Mouse (Mus musculus): Measurements from ENCODE around the gene Fbxl16. TPM values are rescaled to one million over a fixed set of nuclear protein-coding genes. Genes with fewer than 3 reads are reported as not detected.
"Not testable (repeated sequence)": the region's sequence is repeated elsewhere in the genome, so short reads cannot be mapped to it uniquely, and the experiment has no call there.

Fbxl16 gene
- polyA plus RNA-seq, 1 experiment from 2014 or later, result 52.4 TPM

DNA sequence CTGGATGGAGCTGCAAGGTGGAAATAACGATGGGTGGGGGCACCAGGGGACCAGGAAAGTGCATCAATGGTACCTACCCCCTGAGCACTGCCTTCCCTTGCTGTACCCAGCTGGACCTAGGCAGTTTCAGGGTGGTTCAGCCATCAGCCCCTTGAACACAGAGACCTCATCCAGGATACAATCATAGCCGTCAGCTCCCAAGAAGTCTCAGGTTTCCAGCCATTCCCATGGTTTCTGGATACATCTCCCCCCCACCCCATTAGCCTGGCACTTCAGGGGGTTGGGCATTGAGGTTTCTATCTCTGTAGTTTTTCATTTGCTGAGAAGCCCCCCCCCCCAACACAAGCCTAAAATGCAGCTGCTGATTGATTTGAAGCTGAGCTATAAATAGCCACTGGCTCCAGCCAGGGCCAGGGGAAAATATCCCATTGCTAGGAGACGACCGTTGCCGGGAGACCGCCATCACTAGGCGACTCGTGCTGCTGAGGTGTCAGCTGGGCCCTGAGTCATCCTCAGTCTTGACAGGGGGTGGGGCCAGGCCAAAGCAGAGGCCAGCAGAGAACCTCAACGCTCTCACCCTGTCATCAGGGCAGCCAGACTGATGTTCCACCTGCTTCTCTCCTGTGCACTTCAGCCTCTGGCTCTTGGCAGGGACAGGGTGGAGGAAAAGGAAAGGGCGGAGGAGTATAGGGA lies 5.9 kb upstream of the Fbxl16 start:
- ATAC-seq, result peak; percentile 93
- no peaks in the 10 kb centered on the region for H3K27me3 ChIP-seq (ENCODE audit: control insufficient read depth, insufficient read depth, low read depth, low read length)
- no peaks in the 10 kb centered on the region for H3K36me3 ChIP-seq (ENCODE audit: control insufficient read depth, insufficient read depth, low read length)
- peak overlapping the region; percentile 43 for H3K9ac ChIP-seq (ENCODE audit: low read depth, low read length)
- 4% methylated on average over 10 of the region's 10 CpGs for WGBS
- H3K9me3 ChIP-seq (replicated peaks; ENCODE audit: control insufficient read depth, low read length, poor library complexity, severe bottlenecking), result no peaks in the 10 kb centered on the region
- peak overlapping the region; percentile 94 for H3K27ac ChIP-seq (ENCODE audit: low read length)
- H3K4me1 ChIP-seq (ENCODE audit: control insufficient read depth, insufficient read depth, low read length), result peaks cover 25% of the 10 kb centered on the region
- peak overlapping the region; percentile 37 for H3K4me2 ChIP-seq (ENCODE audit: low read length)
- H3K4me3 ChIP-seq (ENCODE audit: low read depth, low read length), result no peak overlapping the region

DNA sequence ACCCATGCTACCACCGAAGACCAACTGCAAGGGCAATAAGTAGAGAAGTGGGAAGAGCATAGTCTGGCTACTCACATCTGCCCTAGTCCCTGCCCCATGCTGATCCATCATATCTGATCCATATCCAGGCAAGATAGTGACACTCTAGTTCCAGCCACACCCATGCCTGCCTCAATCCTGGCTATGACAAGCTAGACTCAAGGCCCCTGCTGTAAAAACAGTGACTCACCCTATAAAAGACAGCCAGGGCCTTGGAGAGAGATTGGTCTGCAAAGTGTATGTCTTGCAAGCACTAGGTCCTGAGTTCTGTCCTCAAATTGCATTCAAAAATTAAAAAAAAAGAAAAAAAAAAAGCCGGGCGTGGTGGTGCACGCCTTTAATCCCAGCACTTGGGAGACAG lies 2.4 kb upstream of the Fbxl16 start:
- no peak overlapping the region for H3K4me2 ChIP-seq (ENCODE audit: low read length)
- H3K4me1 ChIP-seq (ENCODE audit: control insufficient read depth, insufficient read depth, low read length), result peaks cover 41% of the 10 kb centered on the region
- H3K36me3 ChIP-seq (ENCODE audit: control insufficient read depth, insufficient read depth, low read length), result no peaks in the 10 kb centered on the region
- H3K4me3 ChIP-seq (ENCODE audit: low read depth, low read length), result no peak overlapping the region
- WGBS, result 89% methylated on average over 4 of the region's 4 CpGs
- H3K27ac ChIP-seq (ENCODE audit: low read length), result no peak overlapping the region
- H3K9ac ChIP-seq (ENCODE audit: low read depth, low read length), result no peak overlapping the region
- H3K27me3 ChIP-seq (ENCODE audit: control insufficient read depth, insufficient read depth, low read depth, low read length), result no peaks in the 10 kb centered on the region
- ATAC-seq, result no peak
- H3K9me3 ChIP-seq (replicated peaks; ENCODE audit: control insufficient read depth, low read length, poor library complexity, severe bottlenecking), result no peaks in the 10 kb centered on the region

DNA sequence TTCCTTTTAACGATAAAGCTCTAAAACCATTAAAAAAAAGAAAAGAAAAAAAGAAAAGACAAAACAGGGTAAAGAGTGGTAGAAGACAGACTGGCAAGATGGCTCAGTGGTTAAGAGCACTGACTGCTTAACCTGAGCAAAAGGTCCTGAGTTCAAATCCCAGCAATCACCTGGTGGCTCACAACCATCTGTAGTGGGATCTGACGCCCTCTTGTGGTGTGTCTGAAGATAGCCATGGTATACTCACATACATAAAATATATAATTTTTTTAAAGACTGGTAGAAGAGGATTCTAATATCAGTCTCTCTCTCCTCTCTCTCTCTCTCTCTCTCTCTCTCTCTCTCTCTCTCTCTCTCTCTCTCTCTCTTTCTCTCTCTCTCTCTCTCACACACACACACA lies 1.4 kb upstream of the Fbxl16 start:
- not testable (repeated sequence) for H3K36me3 ChIP-seq (ENCODE audit: control insufficient read depth, insufficient read depth, low read length); H3K27me3 ChIP-seq (ENCODE audit: control insufficient read depth, insufficient read depth, low read depth, low read length); H3K27ac ChIP-seq (ENCODE audit: low read length); H3K9me3 ChIP-seq (replicated peaks; ENCODE audit: control insufficient read depth, low read length, poor library complexity, severe bottlenecking); H3K4me2 ChIP-seq (ENCODE audit: low read length); H3K9ac ChIP-seq (ENCODE audit: low read depth, low read length); H3K4me3 ChIP-seq (ENCODE audit: low read depth, low read length); ATAC-seq
- peaks cover 40% of the 10 kb centered on the region for H3K4me1 ChIP-seq (ENCODE audit: control insufficient read depth, insufficient read depth, low read length)
- WGBS, result 44% methylated on average over 2 of the region's 2 CpGs

DNA sequence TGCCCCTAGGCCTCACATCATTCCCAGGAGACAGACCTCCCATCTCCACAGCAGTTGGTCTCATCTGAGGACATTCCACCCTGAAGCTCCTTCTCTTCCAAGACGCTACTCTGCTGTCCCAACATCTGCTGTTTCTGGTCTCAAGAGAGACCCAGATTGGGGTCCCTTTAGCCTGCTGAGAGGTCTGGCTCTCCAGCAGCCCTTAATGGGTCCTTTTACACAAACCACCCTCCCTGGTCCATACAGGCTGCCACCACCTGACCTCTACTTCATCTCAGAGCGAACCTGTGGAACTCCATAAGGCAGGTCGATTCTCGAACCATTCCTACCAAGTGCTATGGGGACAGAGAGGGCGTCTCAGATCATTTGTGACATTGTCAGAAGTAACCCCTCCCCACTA lies 857 bp upstream of the Fbxl16 start:
- Histone ChIP-seq H3K27ac (ENCODE audit: low read length) (peak overlapping the region; percentile 99), H3K27me3 (ENCODE audit: control insufficient read depth, insufficient read depth, low read depth, low read length) (no peaks in the 10 kb centered on the region), H3K4me1 (ENCODE audit: control insufficient read depth, insufficient read depth, low read length) (peaks cover 40% of the 10 kb centered on the region), H3K36me3 (ENCODE audit: control insufficient read depth, insufficient read depth, low read length) (no peaks in the 10 kb centered on the region), H3K4me3 (ENCODE audit: low read depth, low read length) (peak overlapping the region; percentile 93), H3K4me2 (ENCODE audit: low read length) (peak overlapping the region; percentile 100), H3K9me3 (replicated peaks; ENCODE audit: control insufficient read depth, low read length, poor library complexity, severe bottlenecking) (no peaks in the 10 kb centered on the region), H3K9ac (ENCODE audit: low read depth, low read length) (peak overlapping the region; percentile 98)
- ATAC-seq, result no peak
- WGBS, result 27% methylated on average over 5 of the region's 5 CpGs

DNA sequence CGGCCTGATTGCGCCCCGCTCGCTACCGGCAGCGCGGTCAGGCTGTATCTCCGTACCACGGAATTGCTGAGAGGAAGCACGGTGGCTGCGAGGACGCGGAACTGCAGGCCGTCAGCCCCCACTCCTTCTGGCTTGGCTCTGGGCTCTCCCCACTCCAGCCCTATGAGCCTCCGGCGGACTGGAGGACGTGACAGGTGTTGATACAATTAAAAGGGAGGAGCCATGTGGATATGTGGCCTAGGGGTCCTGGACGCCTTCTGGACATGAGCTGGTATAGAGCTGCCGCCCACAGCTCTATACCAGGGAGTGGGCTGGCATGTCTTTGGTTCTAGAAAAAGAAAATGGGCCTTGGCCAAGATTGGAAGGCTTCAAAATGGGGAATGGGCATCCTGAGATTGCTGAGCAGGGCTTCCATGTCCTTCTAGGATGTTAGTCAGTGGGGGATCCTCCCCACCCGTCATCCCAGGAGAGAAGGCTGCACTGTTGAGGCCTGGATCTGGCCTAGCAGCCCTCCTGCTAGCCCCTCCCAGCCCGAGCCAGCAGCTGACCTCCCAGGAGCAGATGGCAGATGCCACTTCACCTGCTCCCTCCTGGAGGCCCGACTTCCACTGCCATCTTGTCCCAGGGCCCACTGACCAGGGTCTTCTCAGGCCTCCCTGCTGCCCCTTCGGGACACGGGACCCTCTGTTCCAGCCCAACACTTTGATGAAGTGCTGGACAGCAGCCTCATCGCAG lies 888 bp downstream of the Fbxl16 start:
- Histone ChIP-seq H3K4me2 (ENCODE audit: low read length) (peak overlapping the region; percentile 100), H3K36me3 (ENCODE audit: control insufficient read depth, insufficient read depth, low read length) (no peaks in the 10 kb centered on the region), H3K27me3 (ENCODE audit: control insufficient read depth, insufficient read depth, low read depth, low read length) (no peaks in the 10 kb centered on the region), H3K9me3 (replicated peaks; ENCODE audit: control insufficient read depth, low read length, poor library complexity, severe bottlenecking) (no peaks in the 10 kb centered on the region), H3K27ac (ENCODE audit: low read length) (peak overlapping the region; percentile 99), H3K9ac (ENCODE audit: low read depth, low read length) (peak overlapping the region; percentile 98), H3K4me3 (ENCODE audit: low read depth, low read length) (peak overlapping the region; percentile 93), H3K4me1 (ENCODE audit: control insufficient read depth, insufficient read depth, low read length) (peaks cover 36% of the 10 kb centered on the region)
- peak; percentile 52 for ATAC-seq
- WGBS, result 2% methylated on average over 24 of the region's 25 CpGs

GRCm38 (mm10) chr17:25810890-25811289 lies 2.0 kb downstream of the Fbxl16 start:
- WGBS, result 74% methylated on average over 4 of the region's 4 CpGs
- peak overlapping the region; percentile 100 for H3K4me2 ChIP-seq (ENCODE audit: low read length)
- H3K9me3 ChIP-seq (replicated peaks; ENCODE audit: control insufficient read depth, low read length, poor library complexity, severe bottlenecking), result no peaks in the 10 kb centered on the region
- no peak overlapping the region for H3K27ac ChIP-seq (ENCODE audit: low read length)
- H3K36me3 ChIP-seq (ENCODE audit: control insufficient read depth, insufficient read depth, low read length), result no peaks in the 10 kb centered on the region
- no peak for ATAC-seq
- no peaks in the 10 kb centered on the region for H3K27me3 ChIP-seq (ENCODE audit: control insufficient read depth, insufficient read depth, low read depth, low read length)
- H3K4me1 ChIP-seq (ENCODE audit: control insufficient read depth, insufficient read depth, low read length), result peaks cover 36% of the 10 kb centered on the region
- H3K9ac ChIP-seq (ENCODE audit: low read depth, low read length), result peak overlapping the region; percentile 98; the same call in 1 of the 2 replicates
- peak overlapping the region; percentile 93; the same call in 1 of the 2 replicates for H3K4me3 ChIP-seq (ENCODE audit: low read depth, low read length)

GRCm38 (mm10) chr17:25813471-25813870 lies 4.6 kb downstream of the Fbxl16 start:
- H3K27me3 ChIP-seq (ENCODE audit: control insufficient read depth, insufficient read depth, low read depth, low read length), result peaks cover 8% of the 10 kb centered on the region
- peak overlapping the region; percentile 39 for H3K4me2 ChIP-seq (ENCODE audit: low read length)
- peak overlapping the region; percentile 13; the same call in 1 of the 2 replicates for H3K4me3 ChIP-seq (ENCODE audit: low read depth, low read length)
- H3K27ac ChIP-seq (ENCODE audit: low read length), result no peak overlapping the region
- peaks cover 15% of the 10 kb centered on the region for H3K36me3 ChIP-seq (ENCODE audit: control insufficient read depth, insufficient read depth, low read length)
- no peak for ATAC-seq
- peak overlapping the region; percentile 63 for H3K9ac ChIP-seq (ENCODE audit: low read depth, low read length)
- 2% methylated on average over 20 of the region's 20 CpGs for WGBS
- peaks cover 30% of the 10 kb centered on the region for H3K4me1 ChIP-seq (ENCODE audit: control insufficient read depth, insufficient read depth, low read length)
- no peaks in the 10 kb centered on the region for H3K9me3 ChIP-seq (replicated peaks; ENCODE audit: control insufficient read depth, low read length, poor library complexity, severe bottlenecking)

DNA sequence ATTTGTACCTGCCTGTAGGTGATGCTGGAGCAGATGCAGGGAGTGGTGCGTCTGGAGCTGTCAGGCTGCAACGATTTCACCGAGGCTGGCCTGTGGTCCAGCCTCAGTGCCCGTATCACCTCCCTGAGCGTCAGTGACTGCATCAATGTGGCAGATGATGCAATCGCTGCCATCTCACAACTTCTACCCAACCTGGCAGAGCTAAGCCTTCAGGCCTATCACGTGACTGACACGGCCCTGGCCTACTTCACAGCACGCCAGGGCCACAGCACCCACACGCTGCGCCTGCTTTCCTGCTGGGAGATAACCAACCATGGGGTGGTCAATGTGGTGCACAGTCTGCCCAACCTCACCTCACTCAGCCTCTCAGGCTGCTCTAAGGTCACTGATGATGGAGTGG lies 8.8 kb downstream of the Fbxl16 start:
- Histone ChIP-seq H3K27me3 (ENCODE audit: control insufficient read depth, insufficient read depth, low read depth, low read length) (peaks cover 11% of the 10 kb centered on the region), H3K27ac (ENCODE audit: low read length) (no peak overlapping the region), H3K36me3 (ENCODE audit: control insufficient read depth, insufficient read depth, low read length) (peaks cover 27% of the 10 kb centered on the region), H3K4me1 (ENCODE audit: control insufficient read depth, insufficient read depth, low read length) (peaks cover 9% of the 10 kb centered on the region), H3K9me3 (replicated peaks; ENCODE audit: control insufficient read depth, low read length, poor library complexity, severe bottlenecking) (no peaks in the 10 kb centered on the region), H3K4me2 (ENCODE audit: low read length) (no peak overlapping the region), H3K4me3 (ENCODE audit: low read depth, low read length) (no peak overlapping the region), H3K9ac (ENCODE audit: low read depth, low read length) (no peak overlapping the region)
- no peak for ATAC-seq
- 90% methylated on average over 11 of the region's 11 CpGs for WGBS
